Mouse (Mus musculus) spleen, postnatal 10 days (tissue): ENCODE data around the gene Mpdu1.
A peak's percentile ranks its signal among the peaks of the same experiment; 100 is the strongest.
"Not testable (repeated sequence)": the region's sequence is repeated elsewhere in the genome, so short reads cannot be mapped to it uniquely, and the experiment has no call there.

Source experiments
- DNase-seq, 2 experiments: peaks; one replicate each; pipeline ENCODE4 v3.0.0; 2021 to 2022; ENCODE audit warnings: low spot score in 2 of 2

Gene Mpdu1

GRCm38 (mm10) chr11:69665457-69665960 is 3.1 kb upstream of the Mpdu1 start:
- DNase-seq = no peak

GRCm38 (mm10) chr11:69664841-69665240 is 2.4 kb upstream of the Mpdu1 start:
- no peak for DNase-seq

- DNase-seq = no peak
Observed at GRCm38 (mm10) chr11:69663795-69664194, 1.4 kb upstream of the Mpdu1 start.

- no peak for DNase-seq
Observed at GRCm38 (mm10) chr11:69662967-69663671, 677 bp upstream of the Mpdu1 start.

GRCm38 (mm10) chr11:69661221-69661881 is 1.1 kb downstream of the Mpdu1 start:
- peak in 1 of 2 experiments; percentile 29 for DNase-seq

GRCm38 (mm10) chr11:69657462-69657881 is 5.0 kb downstream of the Mpdu1 start:
- no peak for DNase-seq

- peak; percentile 55 to 69 for DNase-seq
Observed at GRCm38 (mm10) chr11:69656617-69657461, 5.6 kb downstream of the Mpdu1 start.

- no peak for DNase-seq
Observed at GRCm38 (mm10) chr11:69656065-69656455, 6.4 kb downstream of the Mpdu1 start.

- DNase-seq = peak; percentile 43 to 75
Observed at GRCm38 (mm10) chr11:69655264-69656064, 7.0 kb downstream of the Mpdu1 start, which contains the start of gene Sox15. Sox15 (plus strand) TSS chr11:69655314.

- DNase-seq = no peak
Observed at GRCm38 (mm10) chr11:69654760-69655159, 7.7 kb downstream of the Mpdu1 start.

- no peak for DNase-seq
Observed at GRCm38 (mm10) chr11:69653399-69653798, 9.0 kb downstream of the Mpdu1 start.

GRCm38 (mm10) chr11:69645860-69646259 is 16.6 kb downstream of the Mpdu1 start:
- DNase-seq = no peak

- DNase-seq = no peak
Observed at GRCm38 (mm10) chr11:69635471-69635870, 27.0 kb downstream of the Mpdu1 start.

- DNase-seq = peak in 1 of 2 experiments; percentile 75
Observed at GRCm38 (mm10) chr11:69633128-69633866, 29.1 kb downstream of the Mpdu1 start.

GRCm38 (mm10) chr11:69632284-69633089 is 30.0 kb downstream of the Mpdu1 start, which contains the start of gene Fxr2:
Fxr2 (plus strand) TSS chr11:69632990.
- DNase-seq = peak; percentile 100

GRCm38 (mm10) chr11:69629802-69630201 is 32.6 kb downstream of the Mpdu1 start:
- no peak for DNase-seq

- DNase-seq = peak; percentile 81 to 88
Observed at GRCm38 (mm10) chr11:69628286-69628685, 34.2 kb downstream of the Mpdu1 start.

GRCm38 (mm10) chr11:69624339-69624738 is 38.1 kb downstream of the Mpdu1 start:
- DNase-seq = not testable (repeated sequence)

GRCm38 (mm10) chr11:69623006-69623405 is 39.4 kb downstream of the Mpdu1 start:
- no peak for DNase-seq

- no peak for DNase-seq
Observed at GRCm38 (mm10) chr11:69622406-69622805, 40.0 kb downstream of the Mpdu1 start.
